Mouse (Mus musculus) B cell, adult 67 days (primary cell): ENCODE measurements around the gene Olfr1164. TPM values are rescaled to one million over a fixed set of nuclear protein-coding genes. Genes with fewer than 3 reads are reported as not detected.

Experiments used
- total RNA-seq, 2 experiments: library from RNA; stranded (reverse); gene quantifications; 4 replicates each; pipeline ENCODE4 v1.2.4; 2023

Olfr1164 gene
- total RNA-seq: not detected

GRCm38 (mm10) chr2:88093866-88094265, at the start of gene Olfr1164:
Gene Olfr1164 (minus strand): TSS chr2:88093966.

DNA sequence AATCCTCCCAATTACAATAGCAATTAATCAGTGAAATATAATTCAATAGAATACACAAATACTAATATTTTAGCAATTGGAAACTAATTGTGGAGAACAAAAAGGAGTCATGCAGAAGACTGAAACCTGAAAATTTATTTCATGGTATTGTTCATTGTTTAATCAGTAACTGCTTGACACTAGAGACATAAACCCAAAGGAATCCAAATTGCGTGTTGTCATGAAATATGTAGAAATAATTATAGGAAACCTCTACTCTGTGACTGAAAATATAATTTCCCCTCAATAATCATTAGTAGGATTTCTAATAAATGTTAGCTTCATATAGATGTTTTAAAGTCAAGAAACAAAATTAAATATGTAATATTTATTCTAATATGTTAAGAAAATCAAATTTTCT, 34.4 kb upstream of the Olfr1164 start, which contains the start of gene Olfr1166:
Olfr1166 (minus strand) TSS at position 101 of the 400 bp plus-strand sequence.

GRCm38 (mm10) chr2:88071730-88072129, 22.0 kb downstream of the Olfr1164 start, which contains the start of gene Olfr1163:
Gene Olfr1163 (minus strand): TSS chr2:88071830.

DNA sequence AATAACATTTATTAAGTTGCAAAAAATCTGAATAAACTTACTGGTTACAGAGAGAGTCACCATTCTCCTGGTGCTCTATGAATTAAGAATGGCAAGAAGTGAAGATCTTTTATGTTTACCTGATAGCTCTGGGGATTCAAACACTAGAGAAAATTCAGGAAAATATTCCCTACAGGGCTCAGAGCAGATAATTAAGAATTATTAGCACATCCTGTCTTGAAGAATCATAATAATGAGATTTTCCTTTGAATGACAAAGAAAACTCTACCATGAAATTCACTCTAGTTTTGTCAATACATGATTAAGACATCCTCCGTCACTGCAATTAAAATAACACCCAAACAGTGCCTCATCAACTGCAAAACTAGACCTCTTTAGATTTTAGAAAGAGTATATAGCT, 42.7 kb downstream of the Olfr1164 start, which contains the start of gene Olfr1162:
Olfr1162 (minus strand) TSS at position 101 of the 400 bp plus-strand sequence.

Other genes starting within 250 kb of the Olfr1164 start
- gene Olfr1150-ps1, start 250.0 kb downstream of the Olfr1164 start, total RNA-seq: not detected
- gene Olfr1151, start 238.1 kb downstream of the Olfr1164 start, total RNA-seq: not detected
- gene Olfr1152, start 227.5 kb downstream of the Olfr1164 start, total RNA-seq: not detected
- gene Olfr1153, start 199.0 kb downstream of the Olfr1164 start, total RNA-seq: not detected
- not detected for gene Olfr1154, start 188.8 kb downstream of the Olfr1164 start, total RNA-seq
- not detected for gene Olfr1155, start 148.8 kb downstream of the Olfr1164 start, total RNA-seq
- not detected for gene Olfr1156, start 140.9 kb downstream of the Olfr1164 start, total RNA-seq
- not detected for gene Olfr1157, start 125.7 kb downstream of the Olfr1164 start, total RNA-seq
- not detected for gene Olfr74, start 119.3 kb downstream of the Olfr1164 start, total RNA-seq
- gene Olfr1158, start 103.9 kb downstream of the Olfr1164 start, total RNA-seq: not detected
- not detected for gene Olfr1160, start 85.7 kb downstream of the Olfr1164 start, total RNA-seq
- not detected for gene Olfr1161, start 71.2 kb downstream of the Olfr1164 start, total RNA-seq
- gene Olfr73, start 56.3 kb downstream of the Olfr1164 start, total RNA-seq: not detected
- gene Olfr1162, start 42.8 kb downstream of the Olfr1164 start, total RNA-seq: not detected
- not detected for gene Olfr1163, start 22.1 kb downstream of the Olfr1164 start, total RNA-seq
- not detected for gene Olfr1166, start 34.3 kb upstream of the Olfr1164 start, total RNA-seq
- gene Olfr1167, start 61.2 kb upstream of the Olfr1164 start, total RNA-seq: not detected
- not detected for gene Olfr1168, start 87.9 kb upstream of the Olfr1164 start, total RNA-seq
- gene Olfr1170, start 134.4 kb upstream of the Olfr1164 start, total RNA-seq: not detected
- under 1 TPM; 0.12 to 0.20 TPM for gene Olfr1173, start 185.9 kb upstream of the Olfr1164 start, total RNA-seq
- not detected for gene Olfr1174-ps, start 221.2 kb upstream of the Olfr1164 start, total RNA-seq
- under 1 TPM in 1 of 2 experiments, not detected in 1; 0.15 TPM for gene Olfr1175-ps, start 233.2 kb upstream of the Olfr1164 start, total RNA-seq
- not detected for gene Olfr1176, start 242.8 kb upstream of the Olfr1164 start, total RNA-seq